Mouse (Mus musculus) cortical plate, adult 2 months (tissue): ENCODE data around the gene Ddx6. TPM values are rescaled to one million over a fixed set of nuclear protein-coding genes. Genes with fewer than 3 reads are reported as not detected.
"Not testable (repeated sequence)": the region's sequence is repeated elsewhere in the genome, so short reads cannot be mapped to it uniquely, and the experiment has no call there.

Experiments
- H3K27ac ChIP-seq: fragments of 200-500 bp; 2 replicates; pipeline ENCODE4 v1.5.1; 2012; ENCODE audit warnings: low read length, control low read depth, inconsistent platforms; ENCODE audit not compliant: insufficient read depth
- H3K4me1 ChIP-seq: fragments of 200-500 bp; 2 replicates; pipeline ENCODE4 v1.6.1; 2011; ENCODE audit warnings: low read length; ENCODE audit not compliant: control insufficient read depth, insufficient read depth
- H3K4me3 ChIP-seq: fragments of 200-500 bp; 2 replicates; pipeline ENCODE4 v1.5.1; 2011; ENCODE audit warnings: mild to moderate bottlenecking, low read length, control low read depth; ENCODE audit not compliant: insufficient read depth
- CTCF ChIP-seq: fragments of 200-500 bp; IDR thresholded peaks from 2 replicates; pipeline ENCODE4 v1.5.1; 2011; ENCODE audit warnings: mild to moderate bottlenecking, control low read depth, low read length; ENCODE audit not compliant: insufficient read depth; ENCODE audit errors: extremely low read depth
- POLR2A ChIP-seq: fragments of 200-500 bp; IDR thresholded peaks from 2 replicates; pipeline ENCODE4 v1.6.1; 2011; ENCODE audit warnings: mild to moderate bottlenecking, low read length, control low read depth; ENCODE audit not compliant: insufficient read depth; ENCODE audit errors: extremely low read depth
- polyA plus RNA-seq: library from polyadenylated mRNA; depleted of rRNA; stranded (reverse); fragments of >200 nt; gene quantifications from 2 replicates; pipeline ENCODE4 v1.2.3, GENCODE M21; 2012

Ddx6 gene
- polyA plus RNA-seq, 1 experiment = 35.0 TPM

DNA sequence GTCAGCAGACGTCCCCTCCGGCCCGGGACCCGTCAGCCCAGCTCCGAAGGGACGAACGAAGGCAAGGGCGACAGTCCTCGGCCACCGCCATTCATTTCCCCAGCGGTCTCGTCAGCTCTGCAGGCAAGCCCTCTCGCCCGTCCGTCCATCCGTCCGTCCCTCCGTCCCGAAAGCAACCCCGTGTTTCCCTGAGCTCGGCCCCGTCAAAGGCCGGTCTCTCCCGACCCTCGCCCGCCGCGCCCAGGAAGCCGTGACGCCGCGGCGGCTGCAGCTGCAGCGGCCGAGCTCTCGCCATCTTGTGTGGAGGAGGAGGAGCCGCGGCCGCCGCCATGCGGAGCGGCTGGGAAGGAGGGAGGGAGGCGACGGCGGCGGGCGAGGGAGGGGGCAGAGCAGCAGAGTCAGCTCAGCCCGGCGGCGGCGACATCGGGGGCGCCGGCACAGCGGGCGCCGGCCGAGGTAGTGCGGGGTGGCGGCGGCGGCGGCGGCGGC, 358 bp upstream of the Ddx6 start:
- peak overlapping the region; percentile 98 for H3K27ac ChIP-seq
- peak overlapping the region; percentile 89 for H3K4me3 ChIP-seq
- TF ChIP-seq POLR2A (no peak), CTCF (no peak)
- peaks cover 8% of the 10 kb centered on the region for H3K4me1 ChIP-seq

DNA sequence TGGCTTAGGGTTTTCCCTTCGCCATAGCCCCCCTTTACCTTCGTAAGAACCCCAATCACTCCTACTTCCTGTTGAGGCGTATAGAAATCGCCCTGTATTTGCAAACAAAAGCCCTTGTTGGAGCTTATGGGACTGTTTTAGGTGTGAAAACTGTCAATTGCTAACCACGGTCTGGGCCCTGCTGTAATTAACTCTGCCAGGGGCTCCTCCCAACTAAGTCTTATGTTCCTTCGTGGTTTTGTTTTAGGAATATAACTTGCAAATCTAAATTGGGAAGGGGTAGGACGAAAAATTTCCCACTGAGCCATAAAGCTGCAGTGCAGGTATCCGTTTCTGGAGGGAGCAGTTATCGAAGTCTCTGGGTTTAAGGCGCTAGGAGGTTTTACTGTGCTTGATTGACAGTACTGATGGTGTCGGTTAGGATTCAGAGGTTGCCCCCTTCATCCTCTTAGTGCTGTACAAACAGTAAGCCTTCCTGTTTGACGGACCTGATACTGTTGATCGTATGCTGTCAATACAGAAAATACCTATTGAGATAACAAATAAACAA, 999 bp downstream of the Ddx6 start:
- peak overlapping the region; percentile 89 for H3K4me3 ChIP-seq
- no peak for TF ChIP-seq POLR2A
- peak overlapping the region; percentile 98 for H3K27ac ChIP-seq
- H3K4me1 ChIP-seq = peaks cover 7% of the 10 kb centered on the region

DNA sequence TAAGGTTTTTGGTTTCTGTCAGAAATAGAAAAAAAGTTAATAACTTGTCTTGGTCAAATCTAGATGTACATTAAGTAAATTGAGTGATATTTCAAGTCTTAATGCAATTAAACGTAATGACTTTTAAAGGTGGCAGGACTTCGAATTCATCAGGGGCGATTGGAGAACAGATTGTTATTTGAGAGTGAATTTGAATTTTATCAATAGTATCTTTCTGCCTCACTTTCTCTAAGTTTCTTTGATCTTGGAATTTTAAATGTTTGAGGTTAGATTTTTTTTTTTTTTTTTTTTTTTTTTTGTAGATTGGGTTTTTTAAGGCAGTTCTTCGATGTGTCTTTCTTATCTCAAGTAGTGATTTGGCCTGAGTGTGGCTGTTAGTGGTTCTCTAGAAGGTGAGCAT, 2.0 kb downstream of the Ddx6 start:
- TF ChIP-seq POLR2A (no peak), CTCF (no peak)
- Histone ChIP-seq H3K4me1 (peaks cover 7% of the 10 kb centered on the region), H3K4me3 (no peak overlapping the region; the same call in 1 of the 2 replicates), H3K27ac (no peak overlapping the region)

DNA sequence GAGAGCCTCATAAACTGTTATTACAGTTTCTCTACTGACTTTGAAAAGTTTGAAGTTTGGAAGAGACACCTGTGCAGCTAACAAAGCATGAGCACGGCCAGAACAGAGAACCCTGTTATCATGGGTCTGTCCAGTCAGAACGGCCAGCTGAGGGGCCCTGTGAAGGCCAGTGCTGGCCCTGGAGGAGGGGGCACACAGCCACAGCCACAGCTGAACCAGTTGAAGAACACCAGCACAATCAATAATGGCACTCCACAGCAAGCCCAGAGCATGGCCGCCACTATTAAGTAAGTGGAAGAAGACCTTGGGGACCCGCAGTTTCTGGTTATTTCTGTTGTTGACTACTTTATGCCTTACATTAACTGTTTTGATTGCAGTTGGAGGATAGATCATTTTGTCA, 2.6 kb downstream of the Ddx6 start:
- no peak for TF ChIP-seq POLR2A
- TF ChIP-seq CTCF = no peak
- Histone ChIP-seq H3K4me1 (peaks cover 7% of the 10 kb centered on the region), H3K27ac (no peak overlapping the region), H3K4me3 (no peak overlapping the region)

DNA sequence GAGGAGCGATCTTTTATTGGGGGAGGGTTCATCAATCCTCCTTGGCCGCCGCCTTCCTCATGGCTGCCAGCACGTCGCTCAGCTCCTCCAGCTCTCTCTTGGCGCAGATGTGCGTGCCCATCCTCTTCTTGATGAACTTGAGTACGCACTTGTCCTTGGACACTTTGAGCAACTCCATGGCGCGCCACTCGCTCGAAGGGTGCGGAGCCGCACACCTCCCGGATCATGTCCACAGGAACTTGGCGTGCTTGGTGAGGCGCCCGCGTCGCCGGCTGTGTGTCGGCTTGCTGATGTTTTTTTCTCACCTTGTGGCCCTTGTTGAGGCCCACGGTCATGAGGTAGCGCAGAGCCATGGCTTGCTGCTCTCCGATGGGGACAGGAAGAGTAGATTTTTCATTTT, 5.7 kb downstream of the Ddx6 start:
- H3K4me1 ChIP-seq = peaks cover 7% of the 10 kb centered on the region
- TF ChIP-seq POLR2A (no peak), CTCF (no peak)
- H3K27ac ChIP-seq = no peak overlapping the region
- no peak overlapping the region for H3K4me3 ChIP-seq

DNA sequence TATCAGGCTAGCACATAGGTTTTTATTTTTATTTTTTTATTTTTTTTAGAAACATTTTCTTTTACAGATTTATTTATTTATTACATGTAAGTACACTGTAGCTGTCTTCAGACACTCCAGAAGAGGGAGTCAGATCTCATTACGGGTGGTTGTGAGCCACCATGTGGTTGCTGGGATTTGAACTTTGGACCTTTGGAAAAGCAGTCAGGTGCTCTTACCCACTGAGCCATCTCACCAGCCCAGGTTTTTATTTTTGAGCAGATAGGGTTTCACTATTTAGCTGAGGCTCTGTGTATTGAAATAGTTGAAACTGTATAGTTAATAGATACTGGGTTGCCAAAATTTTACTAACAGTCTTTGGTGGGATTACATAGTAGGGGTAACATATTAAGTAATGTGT, 8.4 kb downstream of the Ddx6 start:
- not testable (repeated sequence) for H3K4me1 ChIP-seq, H3K27ac ChIP-seq, H3K4me3 ChIP-seq

DNA sequence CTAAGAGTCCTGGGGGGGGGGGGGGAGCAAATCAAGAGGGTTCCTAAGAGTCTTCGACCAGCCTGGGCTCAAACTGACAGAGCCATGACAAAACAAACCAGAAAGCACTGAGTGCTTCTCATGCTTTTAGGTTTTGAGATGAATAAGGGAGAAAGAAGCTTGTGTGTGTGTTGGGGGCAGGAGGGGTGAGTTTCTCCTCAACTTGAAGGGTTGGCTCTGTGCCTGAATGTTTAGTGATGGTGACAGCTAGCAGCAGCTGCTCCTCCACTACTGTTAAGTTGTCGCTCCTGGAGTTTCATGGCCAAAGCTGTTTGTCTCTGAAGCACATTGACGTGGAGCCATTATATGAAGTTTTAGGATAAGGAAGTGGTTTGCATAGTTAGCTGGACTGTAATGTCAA, 16.4 kb downstream of the Ddx6 start:
- no peak overlapping the region for H3K4me3 ChIP-seq
- no peak overlapping the region for H3K27ac ChIP-seq
- peaks cover 6% of the 10 kb centered on the region; the same call in 1 of the 2 replicates for H3K4me1 ChIP-seq
- TF ChIP-seq CTCF (no peak), POLR2A (no peak)

DNA sequence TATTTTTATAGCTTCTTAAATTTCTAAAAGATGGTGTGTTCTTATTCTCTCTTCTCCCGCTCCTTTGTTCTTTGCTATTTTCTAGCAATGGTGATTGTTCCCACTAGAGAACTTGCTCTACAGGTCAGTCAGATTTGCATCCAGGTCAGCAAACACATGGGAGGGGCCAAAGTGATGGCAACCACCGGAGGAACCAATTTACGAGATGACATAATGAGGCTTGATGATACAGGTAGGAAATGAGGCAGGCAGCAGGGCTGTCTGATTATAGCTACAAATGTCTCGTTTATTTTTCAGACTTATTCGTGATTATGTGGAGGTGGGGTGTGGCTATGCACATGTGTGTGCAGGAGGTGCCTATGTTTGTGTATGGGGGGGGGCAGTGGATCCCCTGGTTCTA, 19.7 kb downstream of the Ddx6 start:
- TF ChIP-seq POLR2A (no peak), CTCF (no peak)
- peaks cover 2% of the 10 kb centered on the region; the same call in 1 of the 2 replicates for H3K4me1 ChIP-seq
- H3K4me3 ChIP-seq = no peak overlapping the region
- H3K27ac ChIP-seq = no peak overlapping the region

DNA sequence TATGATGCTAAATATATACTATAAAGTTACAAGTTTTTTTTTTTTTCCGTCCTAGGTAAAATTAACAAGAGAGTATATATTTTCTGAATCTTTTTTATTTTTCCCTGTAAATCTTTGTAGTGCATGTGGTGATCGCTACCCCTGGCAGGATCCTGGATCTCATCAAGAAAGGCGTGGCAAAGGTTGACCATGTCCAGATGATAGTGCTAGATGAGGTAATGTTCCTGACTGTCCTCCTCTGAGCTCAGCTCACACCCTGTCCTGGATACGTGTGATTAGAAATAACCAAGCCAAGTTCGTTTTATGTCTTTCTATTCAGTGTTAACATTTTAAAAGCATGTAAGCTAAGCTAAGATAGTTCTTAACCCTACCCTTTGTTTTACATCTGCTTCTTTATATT, 21.6 kb downstream of the Ddx6 start:
- H3K27ac ChIP-seq = no peak overlapping the region
- TF ChIP-seq CTCF (no peak), POLR2A (no peak)

DNA sequence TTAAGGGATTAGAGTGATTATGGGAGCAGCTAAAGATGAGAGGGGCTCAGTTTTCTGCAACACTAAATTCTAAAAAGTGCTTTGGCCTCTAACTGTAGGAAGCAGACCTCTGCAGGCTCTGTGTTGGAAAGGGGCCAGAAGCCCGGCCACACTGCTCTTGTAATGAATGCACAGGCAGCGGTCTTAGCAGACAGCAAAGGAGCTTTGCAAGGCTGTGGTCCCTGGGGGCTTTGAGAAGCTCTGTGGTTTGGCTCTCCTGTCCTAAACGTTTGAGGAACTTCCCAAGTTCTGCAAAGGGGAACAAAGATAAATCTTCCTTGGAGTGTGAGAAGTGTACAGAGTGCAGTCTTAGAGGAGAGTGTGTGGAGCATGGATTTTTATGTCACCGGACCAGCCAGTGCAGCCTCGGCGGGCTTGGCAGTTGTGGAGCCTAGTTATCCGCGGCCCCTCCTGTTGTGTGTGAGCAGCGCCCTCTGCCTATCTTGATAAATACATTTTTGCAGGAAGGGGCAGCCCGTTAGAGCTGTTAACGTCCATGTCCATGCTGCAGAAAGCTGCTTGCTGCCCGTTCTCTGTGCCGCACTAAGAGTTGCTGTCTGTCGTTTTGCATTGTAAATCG, 33.0 kb downstream of the Ddx6 start:
- Histone ChIP-seq H3K4me1 (no peaks in the 10 kb centered on the region), H3K27ac (no peak overlapping the region), H3K4me3 (no peak overlapping the region)
- TF ChIP-seq CTCF (0 out of 2 replicates have a peak, but pooled peaks have one; percentile 3), POLR2A (no peak)

More for the DNA sequence above, 21.6 kb downstream of the Ddx6 start:
- no peaks in the 10 kb centered on the region for H3K4me1 ChIP-seq
- H3K4me3 ChIP-seq = no peak overlapping the region

DNA sequence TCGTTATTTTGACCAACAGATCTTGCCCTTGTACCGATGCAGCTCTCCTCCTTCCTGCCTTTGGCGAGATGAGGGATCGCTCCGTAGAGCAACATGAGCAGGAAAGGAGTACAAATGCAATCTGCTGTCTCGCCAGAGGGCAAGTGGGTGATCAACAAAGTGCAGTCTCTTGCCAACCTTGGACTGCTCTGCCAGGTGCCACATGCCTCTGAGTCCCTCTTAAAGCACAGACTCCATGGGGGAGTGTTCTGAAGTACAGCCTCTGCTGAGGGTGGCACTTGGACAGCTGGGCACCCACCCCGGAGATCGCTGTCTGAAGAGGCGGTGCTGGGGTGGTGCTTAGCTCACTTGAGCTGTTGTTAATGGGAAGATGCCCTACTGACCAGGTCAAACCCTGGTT, 34.0 kb downstream of the Ddx6 start:
- not testable (repeated sequence) for H3K4me1 ChIP-seq, H3K27ac ChIP-seq, H3K4me3 ChIP-seq

DNA sequence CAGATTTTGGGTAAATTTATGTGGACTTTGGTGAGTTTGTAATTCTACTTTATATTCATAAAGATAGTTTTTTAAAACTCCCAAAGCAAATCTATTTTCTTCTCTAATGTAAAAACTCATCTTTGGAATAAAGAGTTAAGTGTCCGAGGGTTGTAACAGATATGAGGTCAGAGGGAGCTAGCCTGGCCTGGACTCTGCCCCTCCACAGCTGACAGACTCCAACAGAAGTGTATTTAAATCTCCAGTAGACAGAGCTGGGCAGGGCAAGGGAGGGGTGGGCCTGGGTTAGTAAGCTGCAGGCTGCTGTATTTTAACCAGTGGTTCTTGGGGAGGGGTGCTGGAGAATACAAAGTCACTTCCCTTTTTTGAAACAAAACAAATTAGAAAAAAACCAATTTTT, 35.3 kb downstream of the Ddx6 start:
- H3K27ac ChIP-seq, H3K4me3 ChIP-seq, H3K4me1 ChIP-seq: not testable (repeated sequence)
